Mouse (Mus musculus) spleen, adult 2 months (tissue): ENCODE results near the gene Tmc8. TPM values are rescaled to one million over a fixed set of nuclear protein-coding genes. Genes with fewer than 3 reads are reported as not detected.
A peak's percentile ranks its signal among the peaks of the same experiment; 100 is the strongest.

Experiments
- DNase-seq, 2 experiments: peaks; one replicate each; pipeline versions ENCODE4 v3.0.0 to v3.0.0-alpha.2; 2012 to 2021; ENCODE audit warnings: low spot score in 2 of 2, low read depth in 1 of 2
- H3K27ac ChIP-seq: fragments of 200-500 bp; 2 replicates; pipeline ENCODE4 v1.5.1; 2012; ENCODE audit warnings: low read length, inconsistent platforms; ENCODE audit not compliant: insufficient read depth
- H3K27me3 ChIP-seq: fragments of 200-500 bp; 2 replicates; pipeline ENCODE4 v1.6.1; 2012; ENCODE audit warnings: mild to moderate bottlenecking, moderate library complexity, low read length, inconsistent platforms; ENCODE audit not compliant: control insufficient read depth, insufficient read depth
- H3K36me3 ChIP-seq: fragments of 200-500 bp; 2 replicates; pipeline ENCODE4 v1.6.1; 2012; ENCODE audit warnings: mild to moderate bottlenecking, low read length, inconsistent platforms; ENCODE audit not compliant: control insufficient read depth, insufficient read depth
- H3K4me1 ChIP-seq: fragments of 200-500 bp; 2 replicates; pipeline ENCODE4 v1.6.1; 2011; ENCODE audit warnings: inconsistent platforms; ENCODE audit not compliant: control insufficient read depth, insufficient read depth, insufficient read length
- H3K4me3 ChIP-seq: fragments of 200-500 bp; 2 replicates; pipeline ENCODE4 v1.5.1; 2011; ENCODE audit warnings: mild to moderate bottlenecking, inconsistent platforms; ENCODE audit not compliant: insufficient read depth, insufficient read length; ENCODE audit errors: extremely low read depth
- CTCF ChIP-seq: fragments of 200-500 bp; IDR thresholded peaks from 2 replicates; pipeline ENCODE4 v1.5.1; 2011; ENCODE audit warnings: mild to moderate bottlenecking, inconsistent platforms; ENCODE audit not compliant: insufficient read depth, insufficient read length, insufficient replicate concordance; ENCODE audit errors: extremely low read depth
- POLR2A ChIP-seq: fragments of 200-500 bp; IDR thresholded peaks from 2 replicates; pipeline ENCODE4 v1.6.1; 2011; ENCODE audit warnings: low read depth, low read length, inconsistent platforms
- WGBS: fragments of 180-500 bp; shearing (Covaris S2); methylation state at CpG from one replicate; pipeline ENCODE4 v1.1.7; 2018; 5-methylcytosine and 5-hydroxymethylcytosine counted together
- polyA plus RNA-seq: library from polyadenylated mRNA; depleted of rRNA; stranded (reverse); fragments of >200 nt; gene quantifications from 2 replicates; pipeline ENCODE4 v1.2.3, GENCODE M21; 2012

The Tmc8 gene
- polyA plus RNA-seq, 1 experiment, result 90.1 TPM

DNA sequence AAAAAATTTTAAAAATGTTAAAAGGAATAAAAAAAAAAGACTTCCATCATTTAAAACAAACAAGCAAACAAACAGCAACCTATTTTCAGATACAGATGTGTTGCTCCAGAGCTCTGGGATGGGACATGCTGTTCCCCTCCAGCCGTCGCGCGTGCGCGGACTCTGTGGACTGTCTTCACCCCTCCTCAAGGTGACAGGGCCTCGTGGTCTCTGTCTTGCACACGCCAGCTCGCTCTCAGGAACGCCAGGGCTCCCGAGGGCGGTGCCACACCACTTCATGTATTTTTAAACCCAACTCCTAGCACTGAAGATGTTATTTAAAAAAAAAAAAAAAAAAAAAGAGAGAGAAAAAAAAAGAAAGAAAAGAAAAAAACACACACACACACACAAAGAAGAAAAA is 19.6 kb upstream of the Tmc8 start:
- peaks cover 48% of the 10 kb centered on the region for H3K36me3 ChIP-seq
- DNase-seq, result no peak
- 51% methylated on average over 12 of the region's 12 CpGs for WGBS
- H3K4me1 ChIP-seq, result peaks cover 4% of the 10 kb centered on the region; the same call in 1 of the 2 replicates
- H3K27ac ChIP-seq, result no peak overlapping the region
- no peaks in the 10 kb centered on the region for H3K27me3 ChIP-seq
- H3K4me3 ChIP-seq, result no peak overlapping the region
- TF ChIP-seq CTCF (no peak), POLR2A (no peak)

DNA sequence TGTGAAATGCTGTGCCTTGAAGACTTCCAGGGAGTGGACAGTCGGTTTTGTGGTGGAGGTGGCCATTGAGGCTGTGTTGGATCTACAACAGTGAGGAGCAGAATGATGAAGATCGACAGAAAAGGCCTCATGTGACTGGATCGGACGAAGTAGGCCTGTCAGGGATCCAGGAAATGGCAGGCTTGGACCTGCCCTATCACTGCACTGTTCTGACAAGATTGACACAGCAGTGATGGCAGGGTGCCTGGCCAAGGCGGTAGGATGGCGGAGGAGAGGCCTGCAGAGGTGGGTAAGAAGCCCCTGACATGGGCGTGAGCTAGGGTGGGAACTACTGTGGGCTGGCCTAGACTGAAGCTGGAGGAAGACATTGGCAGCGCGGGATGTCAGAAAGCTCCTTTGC is 17.6 kb upstream of the Tmc8 start:
- no peak for TF ChIP-seq CTCF
- no peak for TF ChIP-seq POLR2A
- no peak for DNase-seq
- Histone ChIP-seq H3K36me3 (peaks cover 45% of the 10 kb centered on the region), H3K27ac (no peak overlapping the region), H3K4me3 (no peak overlapping the region), H3K4me1 (peaks cover 4% of the 10 kb centered on the region; the same call in 1 of the 2 replicates), H3K27me3 (no peaks in the 10 kb centered on the region)
- 91% methylated on average over 9 of the region's 9 CpGs for WGBS

DNA sequence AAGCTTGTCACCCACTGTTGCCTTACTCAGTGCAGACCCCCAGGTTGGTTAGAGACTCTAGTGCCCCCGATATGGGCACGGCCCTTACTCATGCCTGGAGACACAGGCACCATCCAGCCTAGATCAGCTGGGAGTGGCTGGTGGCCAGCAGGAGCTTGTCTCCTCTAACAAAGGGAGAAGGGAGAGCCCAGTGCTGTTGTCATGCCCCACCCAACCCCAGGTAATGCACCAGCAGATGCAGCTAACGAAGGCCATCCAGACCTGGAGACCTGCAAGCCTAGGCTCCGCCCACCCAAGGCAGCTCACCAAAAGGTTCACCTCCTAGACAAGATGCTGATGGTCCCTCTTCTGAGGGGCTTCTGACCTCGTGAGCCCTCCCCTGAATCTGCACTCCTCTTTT is 16.5 kb upstream of the Tmc8 start:
- 85% methylated on average over 5 of the region's 5 CpGs for WGBS
- no peaks in the 10 kb centered on the region for H3K27me3 ChIP-seq
- no peak for TF ChIP-seq CTCF
- no peak for TF ChIP-seq POLR2A
- no peak overlapping the region for H3K4me3 ChIP-seq
- H3K36me3 ChIP-seq, result peaks cover 46% of the 10 kb centered on the region
- H3K4me1 ChIP-seq, result peaks cover 4% of the 10 kb centered on the region; the same call in 1 of the 2 replicates
- no peak overlapping the region for H3K27ac ChIP-seq
- DNase-seq, result no peak

DNA sequence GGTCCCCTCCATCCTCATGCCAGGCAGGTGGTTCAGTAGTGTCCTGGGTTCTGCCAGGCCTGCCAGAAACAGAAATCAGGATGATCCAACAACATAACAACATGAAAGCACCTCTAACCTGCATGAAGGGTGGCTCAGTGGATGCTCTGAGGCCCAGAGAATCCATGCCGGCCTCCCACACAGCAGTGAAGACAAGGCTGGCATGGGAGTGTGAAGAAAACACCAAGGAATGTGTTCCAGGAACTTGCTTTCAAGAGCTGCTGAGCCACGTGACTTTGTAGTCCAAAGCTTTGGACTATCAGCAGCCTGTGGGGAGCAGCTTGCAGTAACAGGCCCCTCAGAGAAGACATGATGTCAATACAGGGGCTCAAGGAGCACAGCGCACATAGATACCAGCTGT is 15.6 kb upstream of the Tmc8 start:
- TF ChIP-seq POLR2A (no peak), CTCF (no peak)

DNA sequence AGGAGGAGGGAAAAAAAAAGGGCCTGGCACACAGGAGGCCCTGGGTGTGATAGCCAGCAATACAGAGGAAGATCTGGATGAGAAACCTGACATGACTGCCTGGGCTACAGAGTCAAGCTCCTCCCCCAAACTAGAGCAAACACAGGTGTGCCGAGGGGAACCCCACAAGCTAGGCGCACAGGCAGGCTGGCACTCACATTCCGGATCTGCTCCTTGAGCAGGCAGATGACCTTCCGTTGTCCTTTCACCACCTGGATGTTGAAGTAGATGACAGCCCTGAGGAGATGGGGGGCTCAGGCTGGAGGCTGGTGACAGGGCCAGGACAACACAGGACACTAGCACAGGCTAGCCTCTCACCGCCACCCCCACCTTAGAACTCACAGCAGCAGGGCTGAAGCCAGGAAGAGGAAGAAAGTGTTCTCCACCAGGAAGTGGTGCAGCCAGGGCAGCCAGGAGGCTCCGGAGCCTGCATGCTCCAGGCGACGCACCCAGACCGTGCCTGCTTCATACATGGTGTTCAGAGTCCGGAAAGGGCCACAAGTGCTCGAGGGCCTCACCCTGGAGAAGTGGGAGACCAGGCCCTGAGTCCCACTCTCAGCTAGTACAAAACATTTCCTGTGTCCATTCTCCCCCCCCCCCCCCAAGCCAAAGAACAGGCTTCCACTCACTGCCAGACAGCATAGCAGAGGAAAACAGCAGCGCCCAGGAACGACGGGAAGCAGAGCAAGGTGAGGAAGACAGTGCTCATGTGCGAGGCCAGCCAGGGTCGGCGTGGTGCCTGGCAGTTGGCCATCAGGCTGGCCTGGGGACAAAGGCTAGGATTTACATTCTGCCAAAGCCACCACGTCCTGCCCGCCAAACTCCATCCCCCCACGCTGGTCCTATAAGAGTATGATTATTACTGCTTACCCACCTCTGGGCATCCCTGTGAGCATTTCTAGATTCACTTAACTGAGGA is 12.9 kb upstream of the Tmc8 start:
- Histone ChIP-seq H3K27me3 (no peaks in the 10 kb centered on the region), H3K4me1 (no peaks in the 10 kb centered on the region; the same call in 1 of the 2 replicates), H3K4me3 (no peak overlapping the region), H3K27ac (no peak overlapping the region), H3K36me3 (peaks cover 57% of the 10 kb centered on the region)
- peak in 1 of 2 experiments; percentile 3 for DNase-seq
- 89% methylated on average over 20 of the region's 20 CpGs for WGBS
- TF ChIP-seq CTCF (no peak), POLR2A (no peak)

More for the DNA sequence above, 15.6 kb upstream of the Tmc8 start:
- 91% methylated on average over 3 of the region's 3 CpGs for WGBS
- no peak for DNase-seq
- Histone ChIP-seq H3K4me1 (peaks cover 4% of the 10 kb centered on the region; the same call in 1 of the 2 replicates), H3K27me3 (no peaks in the 10 kb centered on the region), H3K4me3 (no peak overlapping the region), H3K27ac (no peak overlapping the region), H3K36me3 (peaks cover 45% of the 10 kb centered on the region)

DNA sequence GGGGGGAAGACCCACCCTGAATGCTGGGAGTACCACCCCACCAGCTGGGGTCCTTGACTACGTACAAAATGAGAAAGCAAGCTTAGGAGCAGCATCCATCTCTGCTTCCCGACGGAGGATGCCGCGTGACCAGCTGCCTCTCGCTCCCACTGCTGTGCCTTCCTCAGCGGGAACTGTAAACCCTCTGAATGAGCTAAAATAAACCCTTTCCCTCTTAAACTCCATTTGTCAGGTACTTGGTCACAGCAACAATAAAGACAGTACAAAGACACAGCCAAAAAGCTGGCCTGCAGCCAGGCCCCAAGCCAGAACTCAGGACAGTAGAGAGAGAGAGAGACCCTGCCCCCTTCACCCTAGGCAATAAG is 12.2 kb upstream of the Tmc8 start:
- Histone ChIP-seq H3K36me3 (peaks cover 58% of the 10 kb centered on the region), H3K4me1 (no peaks in the 10 kb centered on the region; the same call in 1 of the 2 replicates), H3K27me3 (no peaks in the 10 kb centered on the region), H3K4me3 (no peak overlapping the region), H3K27ac (no peak overlapping the region)
- no peak for TF ChIP-seq POLR2A
- no peak for TF ChIP-seq CTCF
- no peak for DNase-seq
- 93% methylated on average over 7 of the region's 7 CpGs for WGBS

DNA sequence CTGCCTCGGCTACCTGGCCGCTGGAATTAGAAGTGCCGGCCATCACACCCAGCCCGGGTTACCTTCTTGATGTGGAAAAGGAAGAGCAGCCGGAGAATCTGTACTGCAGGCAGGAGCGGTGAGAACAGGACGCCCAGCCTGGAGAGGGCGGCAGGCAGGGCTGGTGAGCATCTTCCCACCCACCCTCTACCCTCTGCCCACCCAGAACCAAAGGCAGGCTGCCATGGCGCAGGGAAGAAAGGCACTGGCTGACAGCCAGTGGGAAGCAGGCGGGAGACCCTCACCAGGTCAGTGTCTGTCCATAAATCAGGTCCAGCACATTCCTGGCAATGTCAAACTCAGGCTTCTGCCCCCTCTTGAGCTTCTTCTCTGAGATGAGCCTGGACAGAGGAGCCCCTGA is 11.5 kb upstream of the Tmc8 start:
- peaks cover 58% of the 10 kb centered on the region for H3K36me3 ChIP-seq
- H3K4me3 ChIP-seq, result no peak overlapping the region
- TF ChIP-seq POLR2A, result no peak
- TF ChIP-seq CTCF, result no peak
- no peak for DNase-seq
- no peaks in the 10 kb centered on the region for H3K27me3 ChIP-seq
- no peak overlapping the region for H3K27ac ChIP-seq
- WGBS, result 97% methylated on average over 10 of the region's 10 CpGs
- H3K4me1 ChIP-seq, result no peaks in the 10 kb centered on the region; the same call in 1 of the 2 replicates
